Mouse (Mus musculus): ENCODE measurements around the gene Rpl23. TPM values are rescaled to one million over a fixed set of nuclear protein-coding genes. Genes with fewer than 3 reads are reported as not detected.

Rpl23 gene
- polyA plus RNA-seq, 1 experiment from 2014 or later, result 428 TPM

- peak overlapping the region; percentile 97 for H3K27ac ChIP-seq (ENCODE audit: low read length)
- peak overlapping the region; percentile 9; the same call in 1 of the 2 replicates for H3K9ac ChIP-seq (replicated peaks; ENCODE audit: low read length)
- H3K4me1 ChIP-seq (ENCODE audit: insufficient read depth, low read length), result peaks cover 70% of the 10 kb centered on the region
- 0 out of 2 replicates have a peak, but pooled peaks cover 8% of the 10 kb centered on the region for H3K36me3 ChIP-seq (ENCODE audit: insufficient read depth, low read length)
- no peaks in the 10 kb centered on the region for H3K9me3 ChIP-seq (ENCODE audit: low read length)
- peak overlapping the region; percentile 16; the same call in 1 of the 2 replicates for H3K4me2 ChIP-seq (replicated peaks; ENCODE audit: low read depth, low read length)
- ATAC-seq (ENCODE audit: low FRiP score, low TSS enrichment), result no peak
- no peaks in the 10 kb centered on the region for H3K27me3 ChIP-seq (ENCODE audit: insufficient read depth, low read length)
- peak overlapping the region; percentile 97 for H3K4me3 ChIP-seq (ENCODE audit: low read length)
- WGBS, result 39% methylated on average over 6 of the region's 6 CpGs
Observed at GRCm38 (mm10) chr11:97802495-97802894, 20.3 kb upstream of the Rpl23 start.

- Histone ChIP-seq H3K4me3 (ENCODE audit: low read length) (peak overlapping the region; percentile 97), H3K4me2 (replicated peaks; ENCODE audit: low read depth, low read length) (peak overlapping the region; percentile 67), H3K27me3 (ENCODE audit: insufficient read depth, low read length) (no peaks in the 10 kb centered on the region), H3K27ac (ENCODE audit: low read length) (peak overlapping the region; percentile 97), H3K4me1 (ENCODE audit: insufficient read depth, low read length) (peaks cover 66% of the 10 kb centered on the region), H3K9ac (replicated peaks; ENCODE audit: low read length) (peak overlapping the region; percentile 9; the same call in 1 of the 2 replicates), H3K36me3 (ENCODE audit: insufficient read depth, low read length) (0 out of 2 replicates have a peak, but pooled peaks cover 4% of the 10 kb centered on the region), H3K9me3 (ENCODE audit: low read length) (no peaks in the 10 kb centered on the region)
- no peak for ATAC-seq (ENCODE audit: low FRiP score, low TSS enrichment)
- WGBS, result 32% methylated on average over 1 of the region's 1 CpGs
Observed at GRCm38 (mm10) chr11:97802194-97802470, 19.9 kb upstream of the Rpl23 start.

DNA sequence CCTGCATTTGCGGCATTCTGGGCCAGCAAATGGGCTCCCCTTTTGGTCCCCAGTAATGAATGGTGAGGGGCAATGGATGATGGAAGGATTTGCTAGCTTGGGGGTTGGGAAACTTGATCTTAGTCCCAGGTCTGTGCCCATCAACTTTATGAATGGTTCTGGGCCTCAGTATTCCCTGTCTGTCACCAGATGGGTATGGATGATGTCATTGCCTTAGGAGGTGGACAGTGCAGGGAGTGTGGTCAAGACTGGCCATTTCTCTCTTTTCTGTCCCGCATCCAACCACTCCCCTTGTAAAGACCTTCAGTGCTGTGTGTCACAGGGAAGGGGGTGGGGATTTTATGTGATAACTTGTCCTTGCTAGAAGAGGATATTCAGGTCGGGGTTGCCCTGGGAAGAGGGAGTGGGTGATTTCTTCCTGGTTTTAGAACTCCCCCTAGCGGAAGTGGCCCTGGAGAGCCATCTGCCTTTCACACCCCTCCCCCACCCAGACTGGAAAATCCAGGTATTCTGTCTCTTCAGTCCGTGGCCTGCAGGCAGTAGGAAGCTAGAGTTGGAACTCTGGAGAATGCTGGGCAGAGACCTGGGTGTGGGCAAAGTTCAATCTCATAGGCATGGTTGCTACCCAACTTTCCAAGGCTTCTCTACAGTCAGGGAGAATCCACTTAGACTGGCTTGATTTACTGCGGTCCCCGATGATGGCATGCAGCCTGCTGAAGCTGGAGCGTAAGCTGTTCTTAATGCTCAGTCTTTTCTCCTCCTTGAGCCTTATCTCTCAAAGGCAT, 19.4 kb upstream of the Rpl23 start:
- peak overlapping the region; percentile 97 for H3K9ac ChIP-seq (replicated peaks; ENCODE audit: low read length)
- H3K27me3 ChIP-seq (ENCODE audit: insufficient read depth, low read length), result no peaks in the 10 kb centered on the region
- peaks cover 61% of the 10 kb centered on the region for H3K4me1 ChIP-seq (ENCODE audit: insufficient read depth, low read length)
- WGBS, result 20% methylated on average over 8 of the region's 8 CpGs
- H3K36me3 ChIP-seq (ENCODE audit: insufficient read depth, low read length), result no peaks in the 10 kb centered on the region
- no peak for ATAC-seq (ENCODE audit: low FRiP score, low TSS enrichment)
- H3K9me3 ChIP-seq (ENCODE audit: low read length), result no peaks in the 10 kb centered on the region
- peak overlapping the region; percentile 97 for H3K4me3 ChIP-seq (ENCODE audit: low read length)
- peak overlapping the region; percentile 67 for H3K4me2 ChIP-seq (replicated peaks; ENCODE audit: low read depth, low read length)
- peak overlapping the region; percentile 97 for H3K27ac ChIP-seq (ENCODE audit: low read length)

DNA sequence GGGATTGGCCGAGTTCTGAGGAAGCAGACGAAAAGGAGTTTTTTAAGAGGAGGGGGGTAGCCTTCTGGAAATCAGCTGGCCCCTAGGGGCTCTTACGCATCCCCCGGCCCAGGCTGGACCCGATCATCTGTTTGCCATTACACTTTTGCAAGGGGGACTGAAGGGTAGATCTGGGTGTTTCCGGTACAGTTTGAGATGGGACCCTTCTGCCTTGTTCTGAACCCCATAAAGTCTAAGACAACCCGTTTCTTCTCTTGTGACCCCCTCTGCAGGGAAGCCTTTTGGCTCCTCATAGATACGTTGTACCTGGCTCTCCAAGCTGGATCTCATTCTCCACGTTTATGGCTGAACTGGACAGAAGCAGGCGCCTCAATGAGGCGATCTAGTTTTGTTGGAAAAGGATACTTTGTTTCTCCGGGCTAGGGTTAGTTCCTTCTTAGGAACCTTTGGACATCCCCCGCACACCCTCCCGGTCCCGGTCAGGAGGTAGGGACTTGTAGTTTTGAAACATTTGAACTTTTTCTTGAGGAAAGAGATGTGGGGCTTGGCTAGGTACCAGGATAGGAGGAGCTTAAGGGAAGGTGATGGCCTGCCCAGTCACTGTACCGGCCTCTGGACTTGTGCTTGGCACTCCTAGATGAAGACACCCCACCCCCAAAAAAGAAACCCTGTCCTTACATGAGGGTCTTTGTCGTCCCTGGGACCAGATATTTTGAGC, 18.6 kb upstream of the Rpl23 start:
- Histone ChIP-seq H3K4me3 (ENCODE audit: low read length) (peak overlapping the region; percentile 97), H3K27ac (ENCODE audit: low read length) (peak overlapping the region; percentile 97), H3K36me3 (ENCODE audit: insufficient read depth, low read length) (no peaks in the 10 kb centered on the region), H3K27me3 (ENCODE audit: insufficient read depth, low read length) (no peaks in the 10 kb centered on the region), H3K9me3 (ENCODE audit: low read length) (no peaks in the 10 kb centered on the region), H3K4me2 (replicated peaks; ENCODE audit: low read depth, low read length) (peak overlapping the region; percentile 67), H3K9ac (replicated peaks; ENCODE audit: low read length) (peak overlapping the region; percentile 97), H3K4me1 (ENCODE audit: insufficient read depth, low read length) (peaks cover 54% of the 10 kb centered on the region)
- no peak for ATAC-seq (ENCODE audit: low FRiP score, low TSS enrichment)
- 2% methylated on average over 17 of the region's 17 CpGs for WGBS

GRCm38 (mm10) chr11:97799994-97800690, 17.9 kb upstream of the Rpl23 start:
- Histone ChIP-seq H3K9me3 (ENCODE audit: low read length) (no peaks in the 10 kb centered on the region), H3K4me1 (ENCODE audit: insufficient read depth, low read length) (peaks cover 46% of the 10 kb centered on the region), H3K27ac (ENCODE audit: low read length) (peak overlapping the region; percentile 97), H3K4me2 (replicated peaks; ENCODE audit: low read depth, low read length) (peak overlapping the region; percentile 67), H3K27me3 (ENCODE audit: insufficient read depth, low read length) (no peaks in the 10 kb centered on the region), H3K9ac (replicated peaks; ENCODE audit: low read length) (peak overlapping the region; percentile 97), H3K4me3 (ENCODE audit: low read length) (peak overlapping the region; percentile 97), H3K36me3 (ENCODE audit: insufficient read depth, low read length) (no peaks in the 10 kb centered on the region)
- ATAC-seq (ENCODE audit: low FRiP score, low TSS enrichment), result peak; percentile 64
- under 1% methylated on average over 27 of the region's 43 CpGs for WGBS

DNA sequence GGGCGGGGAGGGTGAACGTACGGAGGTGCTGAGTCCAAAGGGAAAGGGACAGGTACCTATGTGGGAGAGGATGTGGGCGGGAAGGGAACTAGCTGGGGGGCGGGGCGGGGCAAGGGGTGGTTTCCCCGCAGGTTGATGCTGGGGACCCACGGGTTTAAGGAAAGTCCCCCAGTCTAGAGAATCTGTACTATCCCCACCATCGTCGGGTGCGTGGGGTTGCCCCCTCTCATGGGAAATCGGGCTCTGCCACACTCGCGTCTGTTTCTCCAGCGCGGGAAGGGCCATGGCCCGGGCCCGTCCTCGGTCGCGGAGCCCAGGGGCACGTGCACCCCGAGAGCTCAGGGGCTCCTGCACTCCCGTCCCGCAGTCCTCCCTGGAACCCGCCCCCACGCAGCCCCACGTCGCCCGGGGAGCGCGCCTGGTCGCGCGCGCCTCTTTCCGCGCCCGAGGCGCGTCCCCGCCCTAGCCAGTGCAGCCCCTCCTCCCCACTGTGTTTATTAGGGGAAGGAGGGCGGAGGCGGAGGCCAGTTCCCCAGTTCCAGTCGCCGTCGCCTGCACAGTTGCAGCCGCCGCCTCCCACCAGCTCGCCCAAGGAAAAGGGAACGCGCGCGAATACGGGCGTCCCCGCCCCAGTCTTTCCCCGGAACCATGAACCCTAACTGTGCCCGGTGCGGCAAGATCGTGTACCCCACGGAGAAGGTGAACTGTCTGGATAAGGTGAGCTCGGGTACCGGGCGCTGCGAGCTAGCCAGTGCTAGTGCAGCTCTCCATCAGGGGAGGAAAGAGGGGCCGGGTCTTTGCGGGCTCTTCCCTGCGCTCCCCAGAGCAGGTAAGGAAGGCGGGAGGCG, 17.1 kb upstream of the Rpl23 start:
- Histone ChIP-seq H3K4me2 (replicated peaks; ENCODE audit: low read depth, low read length) (peak overlapping the region; percentile 67), H3K9ac (replicated peaks; ENCODE audit: low read length) (peak overlapping the region; percentile 97), H3K4me1 (ENCODE audit: insufficient read depth, low read length) (peaks cover 39% of the 10 kb centered on the region), H3K27ac (ENCODE audit: low read length) (peak overlapping the region; percentile 97), H3K9me3 (ENCODE audit: low read length) (no peaks in the 10 kb centered on the region), H3K36me3 (ENCODE audit: insufficient read depth, low read length) (no peaks in the 10 kb centered on the region), H3K4me3 (ENCODE audit: low read length) (peak overlapping the region; percentile 97), H3K27me3 (ENCODE audit: insufficient read depth, low read length) (no peaks in the 10 kb centered on the region)
- under 1% methylated on average over 68 of the region's 71 CpGs for WGBS
- peak; percentile 85 for ATAC-seq (ENCODE audit: low FRiP score, low TSS enrichment)

DNA sequence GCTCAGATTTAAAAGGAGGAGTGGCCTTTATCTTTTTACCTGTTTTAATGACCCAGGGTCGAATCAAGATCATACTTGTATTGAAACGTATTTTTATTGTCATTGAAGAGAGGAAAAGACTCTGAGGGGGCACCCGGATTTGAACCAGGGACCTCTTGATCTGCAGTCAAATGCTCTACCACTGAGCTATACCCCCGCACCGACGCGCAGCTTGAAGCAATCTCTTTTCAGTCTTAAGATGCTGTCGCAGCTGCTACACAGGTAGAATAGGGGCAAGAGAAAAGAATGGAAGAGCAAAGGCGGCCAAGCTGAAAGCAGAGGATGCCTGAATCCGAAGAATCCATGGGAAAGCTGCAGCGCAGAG, 16.5 kb upstream of the Rpl23 start, which contains the start of gene Lasp1:
TSS of gene Lasp1 (plus strand) at position 219 of the 364 bp plus-strand sequence.
- Histone ChIP-seq H3K9ac (replicated peaks; ENCODE audit: low read length) (peak within 1 kb of the TSS; percentile 97), H3K27ac (ENCODE audit: low read length) (peak within 1 kb of the TSS; percentile 97), H3K36me3 (ENCODE audit: insufficient read depth, low read length) (no peaks in the 10 kb centered on the region), H3K9me3 (ENCODE audit: low read length) (no peaks in the 10 kb centered on the region), H3K4me1 (ENCODE audit: insufficient read depth, low read length) (peaks cover 33% of the 10 kb centered on the region), H3K27me3 (ENCODE audit: insufficient read depth, low read length) (no peaks in the 10 kb centered on the region), H3K4me2 (replicated peaks; ENCODE audit: low read depth, low read length) (peak within 1 kb of the TSS; percentile 67), H3K4me3 (ENCODE audit: low read length) (peak within 1 kb of the TSS; percentile 97)
- peak; percentile 10 for ATAC-seq (ENCODE audit: low FRiP score, low TSS enrichment)
- under 1% methylated on average over 11 of the region's 11 CpGs for WGBS

DNA sequence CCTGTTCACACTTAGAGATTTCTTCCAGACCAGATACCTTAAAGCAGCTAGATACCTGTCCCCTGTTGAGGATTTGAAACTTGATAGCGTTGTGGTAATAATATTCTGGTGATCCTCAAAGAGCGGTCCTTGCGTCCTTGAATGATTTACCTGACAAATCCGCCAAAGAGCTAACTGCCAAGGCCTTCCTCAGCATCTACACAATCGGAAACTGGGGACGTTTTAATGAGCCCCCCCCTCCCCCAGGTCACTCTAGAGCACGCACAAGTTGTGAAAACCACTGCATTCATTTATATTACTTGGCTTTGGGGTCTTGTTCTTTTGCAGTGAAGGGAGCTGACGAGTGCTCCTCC, 15.8 kb upstream of the Rpl23 start:
- no peak for ATAC-seq (ENCODE audit: low FRiP score, low TSS enrichment)
- Histone ChIP-seq H3K4me1 (ENCODE audit: insufficient read depth, low read length) (peaks cover 26% of the 10 kb centered on the region), H3K36me3 (ENCODE audit: insufficient read depth, low read length) (no peaks in the 10 kb centered on the region), H3K9me3 (ENCODE audit: low read length) (0 out of 2 replicates have a peak, but pooled peaks cover 2% of the 10 kb centered on the region), H3K4me2 (replicated peaks; ENCODE audit: low read depth, low read length) (peak overlapping the region; percentile 67), H3K9ac (replicated peaks; ENCODE audit: low read length) (no peak overlapping the region), H3K27ac (ENCODE audit: low read length) (no peak overlapping the region), H3K4me3 (ENCODE audit: low read length) (peak overlapping the region; percentile 97), H3K27me3 (ENCODE audit: insufficient read depth, low read length) (no peaks in the 10 kb centered on the region)
- 31% methylated on average over 8 of the region's 8 CpGs for WGBS

All from kidney, embryonic 16.5 days (tissue).